ENCODE assay signal across 22 mouse cellular contexts in the genomic region with DNA sequence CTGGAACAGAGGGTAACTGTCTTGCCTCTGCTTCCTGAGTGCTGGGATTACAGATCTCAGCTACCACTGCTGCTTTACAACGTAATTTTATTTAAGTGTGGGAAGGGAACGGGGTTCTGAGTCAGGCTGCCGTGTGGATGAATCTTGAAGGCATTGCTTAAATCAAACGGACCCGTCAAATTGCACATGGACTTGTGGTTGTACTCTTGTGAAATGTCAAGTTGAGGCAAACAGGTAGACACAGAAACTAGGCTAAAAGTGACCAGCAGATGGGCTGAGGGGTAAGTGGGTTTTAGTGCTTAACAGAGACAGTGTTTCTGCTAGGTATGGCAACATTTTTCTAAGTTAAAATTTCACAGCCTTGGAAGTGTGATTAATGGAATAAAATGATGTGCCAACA. TPM values are rescaled to one million over a fixed set of nuclear protein-coding genes. Genes with fewer than 3 reads are reported as not detected.
"Had no signal": no experiment of that assay in that cellular context is flagged by ENCODE, and none has a peak within 500 bp of the region (broad histone marks: within the 10 kb centered on the region; RNA-seq: fewer than 3 reads in every experiment).

No protein-coding gene starts in this region.

- DNase-seq: retina, postnatal 1 day; right cerebral cortex, adult 18-20 months; right cerebral cortex, postnatal 14 days; right cerebral cortex, postnatal 25 days; right cerebral cortex, postnatal 4 days; spleen, adult 18-20 months; thymus, adult 18-20 months; thymus, adult 2 months; thymus, postnatal 14 days; thymus, postnatal 25 days; thymus, postnatal 36 days; thymus, postnatal 4 days had no signal

- H3K9ac ChIP-seq: neural tube, embryonic 13.5 days; neural tube, embryonic 15.5 days; stomach, embryonic 15.5 days had no signal

- H3K4me3 ChIP-seq: neural tube, embryonic 13.5 days; neural tube, embryonic 15.5 days; stomach, embryonic 15.5 days had no signal

- H3K27me3 ChIP-seq: stomach, embryonic 15.5 days had no signal

- H3K4me2 ChIP-seq: neural tube, embryonic 13.5 days; neural tube, embryonic 15.5 days; stomach, embryonic 15.5 days had no signal

- H3K9me3 ChIP-seq: neural tube, embryonic 13.5 days; neural tube, embryonic 15.5 days; stomach, embryonic 15.5 days had no signal

- H3K4me1 ChIP-seq: neural tube, embryonic 13.5 days; neural tube, embryonic 15.5 days; stomach, embryonic 15.5 days had no signal

- H3K27ac ChIP-seq: neural tube, embryonic 13.5 days; neural tube, embryonic 15.5 days; stomach, embryonic 15.5 days; stomach, postnatal 0 days had no signal

- H3K36me3 ChIP-seq: neural tube, embryonic 13.5 days; neural tube, embryonic 15.5 days; stomach, embryonic 15.5 days had no signal

RNA-seq across cellular contexts. Expression of a gene that starts 7.0 kb away (rescaled TPM):
- total RNA-seq: neutrophil, adult 5-6 weeks had no signal
- polyA plus RNA-seq: neural tube, embryonic 13.5 days; neural tube, embryonic 15.5 days had no signal

RNA-seq across cellular contexts. Expression of a gene that starts 16.2 kb away (rescaled TPM):
- total RNA-seq: neutrophil, adult 5-6 weeks had no signal
- polyA plus RNA-seq: neural tube, embryonic 13.5 days; neural tube, embryonic 14.5 days; neural tube, embryonic 15.5 days; spleen, adult 2 months; stomach, embryonic 14.5 days; testis, adult 2 months; thymus, postnatal 0 days had no signal

RNA-seq across cellular contexts. Expression of a gene that starts 20.3 kb away (rescaled TPM):
- total RNA-seq: neutrophil, adult 5-6 weeks had no signal
- polyA plus RNA-seq: neural tube, embryonic 14.5 days; spleen, adult 2 months had no signal

RNA-seq across cellular contexts. Expression of a gene that starts 23.8 kb away (rescaled TPM):
- total RNA-seq: neutrophil, adult 5-6 weeks had no signal
